Mouse (Mus musculus): ENCODE results near the gene Lrig3. TPM values are rescaled to one million over a fixed set of nuclear protein-coding genes. Genes with fewer than 3 reads are reported as not detected.

Lrig3 gene
- total RNA-seq, 2 experiments from 2014 or later: 3.1 to 3.5 TPM

DNA sequence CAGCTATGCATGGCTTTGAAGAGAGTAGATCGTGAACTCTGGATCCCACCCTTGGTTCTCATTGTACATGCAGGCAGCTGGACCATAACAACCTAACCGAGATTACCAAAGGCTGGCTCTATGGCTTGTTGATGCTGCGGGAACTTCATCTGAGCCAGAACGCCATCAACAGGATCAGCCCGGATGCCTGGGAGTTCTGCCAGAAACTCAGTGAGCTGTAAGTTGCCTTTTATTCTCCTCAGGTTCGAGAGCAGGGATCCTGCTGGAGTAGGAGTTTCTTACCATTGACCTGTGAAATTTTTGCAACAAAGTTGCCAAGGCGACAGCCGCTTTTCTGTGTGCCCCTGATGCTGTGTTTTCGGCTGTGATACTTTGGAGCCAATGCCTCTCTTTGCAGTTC, 31.0 kb downstream of the Lrig3 start:
- DNase-seq (ENCODE audit: low spot score in 2 of 2): peak in 1 of 2 experiments; percentile 54

DNA sequence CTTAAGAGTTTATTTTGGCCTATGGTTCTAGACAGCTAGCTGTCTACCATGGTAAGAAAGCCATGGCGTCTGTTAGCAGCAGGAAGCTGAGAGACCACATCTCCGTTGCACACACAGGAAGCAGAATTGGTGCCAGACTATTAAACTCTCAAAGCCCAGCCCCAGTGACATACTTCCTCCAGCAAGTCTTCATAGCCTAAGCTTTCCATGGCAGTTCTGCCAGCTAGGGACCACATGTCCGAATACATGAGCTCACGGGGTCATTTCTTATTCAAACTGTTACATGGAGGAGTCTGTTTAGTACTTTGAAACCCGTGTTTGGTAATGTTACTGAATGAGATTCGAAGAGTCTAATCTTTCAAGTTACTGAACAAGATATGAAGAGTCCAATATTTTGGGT, 33.6 kb downstream of the Lrig3 start:
- no peak for DNase-seq (ENCODE audit: low spot score in 2 of 2)

DNA sequence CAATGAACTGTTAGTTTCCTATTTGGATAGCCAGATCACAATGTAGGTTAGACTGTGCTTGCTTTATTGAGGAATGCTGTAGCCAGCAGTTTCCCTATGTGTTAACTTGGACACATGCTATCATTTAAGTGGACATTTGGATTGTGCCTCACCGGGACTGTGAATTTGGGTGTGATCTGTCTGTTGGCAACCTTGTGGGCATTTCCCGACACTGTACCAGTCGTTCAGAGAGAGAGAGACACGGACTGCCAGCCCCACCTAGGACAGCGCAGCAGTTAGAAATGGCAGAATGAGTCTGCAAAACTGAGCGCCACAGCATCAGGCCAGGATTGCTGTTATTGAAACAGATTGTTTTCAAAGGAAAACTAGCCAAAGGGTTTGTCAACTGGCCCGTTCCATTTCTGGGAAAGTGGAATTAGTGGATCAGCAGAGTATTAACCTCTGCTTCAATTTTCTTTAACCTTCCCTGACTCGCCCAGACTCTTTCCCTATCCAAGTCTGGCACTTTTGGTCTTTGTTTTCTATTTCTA, 35.0 kb downstream of the Lrig3 start:
- no peak for DNase-seq (ENCODE audit: low spot score in 2 of 2)

DNA sequence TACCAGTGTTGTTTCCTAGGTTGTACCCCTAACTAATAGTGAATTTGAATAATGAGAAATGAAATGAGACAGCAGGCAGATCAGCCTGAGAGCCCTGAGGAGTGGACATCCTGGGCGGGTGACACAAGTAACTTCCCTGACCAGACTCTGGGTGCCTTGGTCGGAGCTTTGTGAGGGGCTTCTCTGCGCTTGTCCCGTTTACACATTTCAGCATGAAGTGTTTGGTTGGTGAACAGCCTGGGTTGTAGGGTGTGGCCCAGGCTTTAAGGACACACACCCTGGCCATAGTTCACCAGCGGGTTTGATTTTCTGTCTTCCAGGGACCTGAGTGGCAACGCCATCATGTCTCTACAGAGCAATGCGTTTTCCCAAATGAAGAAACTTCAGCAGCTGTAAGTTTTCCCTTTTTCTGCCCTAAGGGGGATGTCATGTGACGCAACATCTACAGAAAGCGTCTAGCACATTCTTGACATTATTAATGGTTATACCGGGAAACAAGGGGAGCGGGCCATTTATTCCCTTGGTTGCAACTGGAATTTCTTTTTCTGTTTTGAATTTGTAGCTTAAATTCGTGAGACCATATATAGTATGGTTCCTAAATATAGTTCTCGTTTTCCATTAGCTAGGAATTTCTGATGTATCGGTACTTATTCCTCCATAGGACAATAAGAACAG, 36.2 kb downstream of the Lrig3 start:
- no peak for DNase-seq (ENCODE audit: low spot score in 2 of 2)

DNA sequence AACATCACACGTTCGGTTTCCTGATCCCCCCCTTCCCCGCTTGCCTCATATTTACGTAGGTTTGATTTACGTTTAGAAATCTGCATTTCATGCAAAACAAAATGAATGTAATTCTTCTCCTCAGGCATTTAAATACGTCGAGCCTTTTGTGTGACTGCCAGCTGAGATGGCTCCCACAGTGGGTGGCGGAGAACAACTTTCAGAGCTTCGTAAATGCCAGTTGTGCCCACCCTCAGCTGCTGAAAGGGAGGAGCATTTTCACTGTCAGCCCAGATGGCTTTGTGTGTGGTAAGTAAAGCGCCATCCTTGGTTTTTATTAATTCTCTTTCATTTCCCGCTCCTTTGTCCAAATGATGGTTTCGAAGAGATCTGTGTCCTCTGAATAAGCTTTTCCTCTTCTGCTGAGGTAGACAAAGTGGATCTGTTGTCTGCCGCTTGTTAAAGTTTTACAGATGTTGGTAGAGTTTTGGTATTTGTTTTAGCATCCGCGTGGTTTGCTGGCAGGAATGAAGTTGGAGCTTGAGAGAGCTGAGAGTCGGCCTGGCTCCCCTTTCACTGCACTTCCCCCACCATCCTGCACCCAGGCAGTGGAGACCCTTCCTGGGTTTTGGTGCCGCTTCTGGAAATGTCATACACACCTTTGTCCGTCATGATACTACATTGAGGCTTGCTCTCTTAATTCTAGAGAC, 37.0 kb downstream of the Lrig3 start:
- peak in 1 of 2 experiments; percentile 31 for DNase-seq (ENCODE audit: low spot score in 2 of 2)

DNA sequence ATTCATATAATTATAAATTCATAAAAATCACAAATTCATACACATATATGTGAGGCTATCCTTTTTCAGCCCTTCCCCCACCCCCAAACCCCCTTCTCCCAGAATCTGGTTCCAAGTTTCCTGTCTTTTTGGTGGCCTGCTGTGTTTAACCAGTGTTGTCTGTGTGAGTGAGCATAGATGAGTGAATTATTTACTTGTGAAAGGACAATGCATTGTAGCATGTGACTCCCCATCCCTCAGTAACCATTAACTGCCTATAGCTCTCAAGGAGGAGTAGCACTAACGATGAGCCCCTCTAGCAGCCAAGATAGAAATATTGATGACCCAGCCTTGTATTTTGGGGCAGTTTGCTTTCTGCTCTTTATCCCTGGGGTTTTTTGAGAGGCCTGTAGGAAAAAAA, 37.9 kb downstream of the Lrig3 start:
- no peak for DNase-seq (ENCODE audit: low spot score in 2 of 2)

DNA sequence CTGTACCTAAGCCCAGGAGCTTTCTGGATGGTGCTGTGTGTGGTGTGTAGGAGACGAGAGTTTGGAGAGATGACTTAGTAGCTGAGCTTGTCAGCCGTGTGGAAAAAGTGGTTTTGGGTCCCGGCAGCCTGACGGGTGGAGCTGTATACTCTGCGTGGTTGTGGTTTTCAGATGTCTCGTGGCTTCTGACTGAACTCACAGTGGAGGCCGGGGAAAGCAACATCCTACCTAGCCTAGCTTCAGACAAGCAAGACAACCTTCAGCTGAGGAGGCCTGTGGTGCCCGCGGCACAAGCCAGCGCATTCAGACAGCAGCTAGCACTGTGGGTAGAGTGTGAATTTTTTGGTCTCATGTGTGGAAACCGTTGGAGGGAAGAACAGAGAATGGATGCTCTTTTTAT, 47.7 kb downstream of the Lrig3 start:
- no peak for DNase-seq (ENCODE audit: low spot score in 2 of 2)

DNA sequence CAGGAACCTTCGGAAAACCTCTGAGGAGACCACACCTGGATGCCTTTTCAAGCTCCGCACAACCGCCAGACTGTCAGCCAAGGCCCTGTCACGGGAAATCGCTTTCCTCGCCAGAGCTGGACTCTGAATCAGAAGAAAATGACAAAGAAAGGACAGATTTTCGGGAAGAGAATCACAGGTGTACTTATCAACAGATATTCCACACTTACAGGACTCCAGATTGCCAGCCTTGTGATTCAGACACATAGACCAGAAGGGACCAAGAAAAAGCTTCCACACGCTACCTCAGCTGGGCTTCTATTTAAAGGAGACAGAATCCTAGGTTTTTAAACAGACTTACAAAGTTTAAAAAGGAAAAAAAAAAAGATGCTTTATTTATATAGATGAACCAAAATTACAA, 48.7 kb downstream of the Lrig3 start:
- DNase-seq (ENCODE audit: low spot score in 2 of 2): no peak

DNA sequence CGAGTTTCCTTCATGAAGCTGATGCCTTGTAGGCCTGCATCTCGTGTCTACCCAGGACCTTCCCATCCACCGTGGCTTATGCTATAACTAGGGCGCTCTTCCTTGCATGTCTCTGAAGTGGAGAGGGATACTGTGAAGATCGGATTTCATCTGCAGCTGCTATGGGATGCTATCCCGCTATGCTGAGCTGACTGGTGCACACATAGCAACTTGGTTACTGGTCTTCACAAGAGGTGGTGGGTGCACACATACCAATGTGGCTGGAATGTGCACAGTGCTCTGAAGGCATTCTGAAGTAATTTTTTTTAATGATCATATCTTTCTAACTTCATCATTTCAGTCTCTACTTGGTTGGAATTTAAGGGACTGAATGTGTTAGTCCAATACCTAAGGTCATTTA, 49.7 kb downstream of the Lrig3 start:
- DNase-seq (ENCODE audit: low spot score in 2 of 2): no peak

DNA sequence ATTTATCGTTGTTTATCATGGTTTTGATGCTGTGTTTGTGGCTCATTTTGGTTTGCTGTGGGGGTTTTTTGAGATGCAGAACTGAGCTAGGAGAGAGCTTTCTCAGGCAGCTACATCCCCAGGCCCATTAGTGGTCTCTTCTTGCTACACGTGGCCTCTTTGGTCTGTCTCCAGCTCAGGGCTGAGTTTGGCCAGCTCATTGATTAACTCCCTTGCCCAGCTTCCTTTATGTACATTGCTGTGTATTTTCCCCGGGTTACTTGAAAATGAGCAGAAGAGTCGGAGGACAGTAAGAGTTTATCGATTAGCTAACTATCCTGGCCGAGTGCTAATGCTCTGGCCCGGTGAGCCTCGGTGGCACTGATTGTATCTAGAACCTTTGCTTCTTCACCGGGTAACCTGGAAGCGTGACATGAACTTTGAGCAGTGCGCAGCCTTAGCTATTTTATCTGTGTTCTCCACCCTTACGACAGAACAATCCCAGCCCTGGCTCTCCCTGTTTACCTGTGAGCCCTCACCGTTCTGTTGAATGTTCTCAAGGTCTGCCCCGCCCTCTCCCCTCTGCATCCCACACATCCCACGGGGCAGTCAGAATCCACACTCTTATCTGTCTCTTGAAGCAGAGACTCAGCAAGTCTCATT, 53.5 kb downstream of the Lrig3 start:
- DNase-seq (ENCODE audit: low spot score in 2 of 2): no peak

DNA sequence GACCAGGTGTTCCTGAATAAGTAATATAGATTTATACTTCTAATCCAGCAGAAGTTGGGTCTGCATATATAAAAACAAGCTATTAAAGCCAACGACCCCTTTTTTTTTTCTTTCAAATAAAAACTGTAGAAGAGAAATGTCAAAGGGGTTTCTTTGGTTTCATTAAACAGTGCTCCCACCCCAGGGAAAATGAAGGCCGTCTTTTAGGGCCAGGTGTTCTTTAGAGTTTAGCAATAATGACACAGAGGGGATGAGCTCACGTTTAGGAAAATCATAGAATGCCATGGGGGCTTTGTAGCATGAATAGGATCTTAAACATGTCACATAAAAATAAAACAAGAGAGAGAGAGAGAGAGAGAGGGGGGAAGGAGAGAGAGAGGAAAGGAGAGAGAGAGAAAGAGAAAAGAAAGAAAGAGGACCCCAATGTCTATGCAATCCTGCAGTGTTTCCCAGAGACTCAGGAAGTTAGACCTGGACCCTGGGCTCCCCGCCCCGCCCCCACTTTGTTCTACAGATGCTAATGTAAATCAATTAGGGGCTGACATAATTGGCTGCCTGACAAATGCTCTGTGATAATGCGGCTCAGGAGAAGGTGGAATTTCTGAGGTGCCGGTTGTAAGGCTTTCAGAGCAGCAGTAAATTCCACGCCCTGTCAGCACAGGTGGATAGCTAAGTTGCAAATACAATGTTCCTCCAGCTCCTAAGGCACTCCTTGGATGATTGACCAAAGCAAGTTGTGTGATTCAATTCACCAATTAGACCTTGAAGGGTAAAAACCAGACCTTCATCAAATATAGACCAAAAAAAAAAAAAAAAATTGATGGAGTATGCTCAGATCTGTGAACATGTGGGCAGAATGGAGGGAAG, 62.8 kb downstream of the Lrig3 start:
- no peak for DNase-seq (ENCODE audit: low spot score in 2 of 2)

DNA sequence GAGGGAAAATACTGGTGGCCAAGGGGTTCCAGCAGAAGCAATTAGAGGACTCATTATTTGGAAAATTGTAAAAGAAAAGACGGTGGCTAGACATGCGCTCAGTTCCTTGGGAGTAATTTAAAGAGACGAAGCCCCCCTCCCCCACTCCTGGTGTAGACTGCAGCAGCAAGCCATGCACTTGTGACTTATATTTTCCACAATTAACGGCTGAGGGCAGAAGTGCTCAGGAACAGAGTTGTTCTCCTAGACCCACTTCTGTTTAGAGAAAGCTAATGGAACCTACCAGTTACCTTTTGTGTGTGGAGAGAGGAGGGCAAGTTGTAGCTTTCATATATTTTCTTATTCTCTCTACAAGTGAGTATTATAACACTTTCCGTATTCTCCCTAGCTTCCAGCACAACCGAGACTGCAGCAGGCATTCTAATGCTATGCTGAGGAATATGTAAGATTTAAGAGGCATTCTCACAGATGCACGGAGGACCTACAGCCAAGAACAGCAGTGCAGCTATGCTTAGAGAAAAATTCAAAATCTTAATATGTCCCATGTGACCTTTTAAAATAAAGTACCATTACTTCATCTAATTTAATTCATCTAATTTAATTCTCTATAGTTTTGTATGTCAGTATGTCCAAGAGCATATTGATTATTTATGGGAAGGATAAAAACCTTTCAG, 63.6 kb downstream of the Lrig3 start:
- no peak for DNase-seq (ENCODE audit: low spot score in 2 of 2)

DNA sequence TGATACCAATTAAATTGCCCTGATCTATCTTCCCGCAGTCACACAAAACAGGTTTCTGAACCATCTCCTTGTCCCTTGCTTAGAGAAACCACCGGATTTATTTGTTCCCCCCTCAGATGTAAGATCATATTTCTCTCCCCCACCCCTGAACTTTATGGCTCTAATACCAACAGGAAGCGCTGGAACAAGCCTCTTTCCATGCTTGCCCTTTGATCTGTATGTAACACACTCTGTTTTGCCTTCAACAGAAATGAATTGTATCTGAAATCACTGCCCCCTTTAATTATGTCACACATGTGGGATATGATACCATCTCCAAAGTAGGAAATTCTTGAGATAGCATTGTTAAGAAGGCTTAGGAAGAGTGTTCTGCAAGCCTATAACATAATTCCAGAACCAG, 90.9 kb downstream of the Lrig3 start:
- DNase-seq (ENCODE audit: low spot score in 2 of 2): no peak

DNA sequence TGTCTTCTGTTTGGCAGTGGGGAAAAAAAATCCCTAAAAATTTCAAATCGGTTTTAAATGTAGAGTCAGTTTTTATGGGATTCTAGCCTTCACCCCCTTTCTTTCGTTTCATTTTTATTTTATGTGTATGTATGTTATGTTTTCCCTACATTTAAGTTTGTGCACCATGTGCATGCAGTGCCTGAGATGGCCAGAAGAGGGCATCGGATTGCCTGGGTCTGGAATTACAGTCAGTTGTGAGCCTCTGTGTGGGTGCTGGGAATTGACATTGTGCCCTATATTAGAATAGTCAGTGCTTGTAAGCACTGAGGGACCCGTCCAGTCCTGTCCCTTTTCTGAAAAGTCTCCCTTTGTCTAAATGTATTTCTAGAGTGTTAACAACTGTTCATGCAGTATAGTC, 96.8 kb downstream of the Lrig3 start:
- DNase-seq (ENCODE audit: low spot score in 2 of 2): no peak

Small RNA genes within 50 kb of the gene (microRNA-seq; reads per million reads assigned to microRNA genes)
- 0 reads per million in 2 experiments for gene Gm22183
